Mouse (Mus musculus) heart, embryonic 11.5 days (tissue): ENCODE results near the gene Fam50a. TPM values are rescaled to one million over a fixed set of nuclear protein-coding genes. Genes with fewer than 3 reads are reported as not detected.
A peak's percentile ranks its signal among the peaks of the same experiment; 100 is the strongest.
"Not testable (repeated sequence)": the region's sequence is repeated elsewhere in the genome, so short reads cannot be mapped to it uniquely, and the experiment has no call there.

Experiments used
- ATAC-seq: fragments of 200-750 bp; cut with Nextera tagmentation; replicated peaks from 2 replicates; pipeline ENCODE4 v1.8.0; 2017; ENCODE audit warnings: moderate library complexity; ENCODE audit not compliant: insufficient number of reproducible peaks, low FRiP score, low TSS enrichment
- H3K27ac ChIP-seq: fragments of 300-500 bp; sonication (generic); 2 replicates; pipeline ENCODE4 v1.5.1; 2014; ENCODE audit warnings: mild to moderate bottlenecking, low read depth, low read length
- H3K27me3 ChIP-seq: fragments of 300-500 bp; sonication (generic); 2 replicates; pipeline ENCODE4 v1.6.1; 2014; ENCODE audit warnings: mild to moderate bottlenecking, low read length, mixed read lengths; ENCODE audit not compliant: control insufficient read depth, insufficient read depth
- H3K36me3 ChIP-seq: fragments of 300-500 bp; sonication (generic); 2 replicates; pipeline ENCODE4 v1.6.1; 2014; ENCODE audit warnings: mild to moderate bottlenecking, low read length, moderate library complexity, mixed read lengths; ENCODE audit not compliant: control insufficient read depth, insufficient read depth
- H3K4me1 ChIP-seq: fragments of 300-500 bp; sonication (generic); 2 replicates; pipeline ENCODE4 v1.6.1; 2014; ENCODE audit warnings: low read length; ENCODE audit not compliant: control insufficient read depth, insufficient read depth
- H3K4me2 ChIP-seq: fragments of 300-500 bp; sonication (generic); 2 replicates; pipeline ENCODE4 v1.6.1; 2014; ENCODE audit warnings: mild to moderate bottlenecking, moderate library complexity
- H3K4me3 ChIP-seq: fragments of 300-500 bp; sonication (generic); 2 replicates; pipeline ENCODE4 v1.5.1; 2014; ENCODE audit warnings: low read depth, low read length
- H3K9ac ChIP-seq: fragments of 300-500 bp; sonication (generic); 2 replicates; pipeline ENCODE4 v1.6.1; 2014; ENCODE audit warnings: mild to moderate bottlenecking, low read depth, low read length, moderate library complexity
- H3K9me3 ChIP-seq: fragments of 300-500 bp; sonication (generic); replicated peaks from 2 replicates; pipeline ENCODE4 v1.6.1; 2016; ENCODE audit warnings: low read length; ENCODE audit not compliant: control insufficient read depth
- WGBS: fragments of 180-500 bp; shearing (Covaris S2); extraction: QIAGEN DNeasy Blood & Tissue Kit; methylation state at CpG from one replicate; pipeline ENCODE4 v1.1.7; 2014; ENCODE audit not compliant: insufficient replicate concordance; 5-methylcytosine and 5-hydroxymethylcytosine counted together
- polyA plus RNA-seq: library from polyadenylated mRNA; unstranded; fragments of >200 nt; fragmentation: Nextera tagmentation; extraction: Ambion mirVana; gene quantifications from 2 replicates; pipeline ENCODE4 v1.2.1, GENCODE M21; 2014

Fam50a gene
- polyA plus RNA-seq, 1 experiment from 2014 or later, result 52.9 TPM

DNA sequence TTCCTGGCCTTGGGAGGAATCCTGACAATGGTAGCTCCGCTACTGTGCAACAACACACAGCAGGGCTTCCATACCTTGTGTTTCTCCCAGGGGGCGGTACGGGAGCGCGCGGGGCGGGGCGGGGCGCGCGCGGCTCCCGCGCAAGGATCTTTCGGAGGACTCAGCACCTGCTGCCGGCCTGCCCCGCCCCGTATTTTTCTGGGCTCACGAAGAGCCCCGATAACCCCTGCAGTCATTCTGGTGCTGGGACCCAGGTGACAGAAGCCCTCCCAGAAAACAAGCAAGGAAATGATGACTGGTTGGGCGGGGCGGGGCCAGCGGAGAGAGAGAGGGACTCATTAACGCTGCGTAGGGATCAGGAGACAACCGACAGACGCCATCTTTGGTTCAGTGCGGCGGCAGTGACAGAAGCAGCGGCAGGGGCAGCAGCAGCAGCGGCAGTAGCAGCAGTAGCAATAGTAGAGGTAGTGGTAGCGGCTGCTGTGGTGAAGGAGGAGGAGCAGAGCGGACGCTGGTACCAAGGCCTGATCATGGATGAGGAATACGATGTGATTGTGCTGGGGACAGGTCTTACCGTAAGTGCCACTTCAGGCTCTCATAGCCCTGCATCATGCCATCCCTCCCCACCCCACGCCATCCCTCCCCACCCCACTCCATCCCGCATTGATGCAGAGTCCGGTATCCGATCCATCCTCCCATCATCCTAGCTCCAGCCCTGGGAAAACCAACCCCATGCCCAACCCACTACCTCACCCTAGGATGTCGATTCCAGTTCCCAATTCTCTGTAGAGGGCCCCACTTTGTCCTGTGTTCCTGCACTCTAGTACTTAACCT is 7.7 kb upstream of the Fam50a start, which contains the start of gene Gdi1:
TSS of gene Gdi1 (plus strand) at position 132 of the 834 bp plus-strand sequence.
- H3K4me1 ChIP-seq, result no peaks in the 10 kb centered on the region
- H3K4me3 ChIP-seq, result peak within 1 kb of the TSS; percentile 62
- H3K4me2 ChIP-seq, result peak within 1 kb of the TSS; percentile 72
- H3K27ac ChIP-seq, result peak within 1 kb of the TSS; percentile 90
- WGBS, result 12% methylated on average over 39 of the region's 41 CpGs
- peak within 1 kb of the TSS; percentile 77 for H3K9ac ChIP-seq
- peaks cover 8% of the 10 kb centered on the region for H3K36me3 ChIP-seq
- peak; percentile 78 for ATAC-seq
- H3K9me3 ChIP-seq, result no peaks in the 10 kb centered on the region
- H3K27me3 ChIP-seq, result no peaks in the 10 kb centered on the region

DNA sequence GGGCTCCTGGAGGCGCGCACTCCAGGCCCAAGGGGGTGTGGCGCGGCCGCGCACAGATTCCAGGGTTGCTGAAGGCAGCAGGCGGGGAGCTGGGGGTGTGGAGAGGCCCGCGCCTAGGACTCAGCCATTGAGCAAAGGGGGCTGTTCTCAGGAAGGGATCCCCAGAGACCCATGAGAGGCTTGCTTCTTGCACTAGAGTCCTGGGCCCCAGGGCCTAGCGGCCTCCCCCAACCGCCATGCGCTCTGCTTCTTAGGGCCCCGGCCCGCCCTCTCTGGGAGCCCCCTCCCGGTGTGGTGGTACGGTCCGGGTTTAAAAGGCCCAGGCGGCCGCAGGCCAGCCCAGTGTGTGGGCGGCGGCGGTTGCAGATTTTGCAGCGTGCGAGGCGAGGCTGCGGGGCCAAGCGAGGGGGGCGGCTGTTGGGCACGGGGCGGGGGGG is 15.9 kb downstream of the Fam50a start, which contains the start of gene Plxna3:
TSS of gene Plxna3 (plus strand) at position 342 of the 437 bp plus-strand sequence.
- H3K4me1 ChIP-seq, result no peaks in the 10 kb centered on the region
- H3K27me3 ChIP-seq, result 0 out of 2 replicates have a peak, but pooled peaks cover 4% of the 10 kb centered on the region
- peak within 1 kb of the TSS; percentile 45 for H3K4me3 ChIP-seq
- ATAC-seq, result peak; percentile 85
- no peaks in the 10 kb centered on the region for H3K36me3 ChIP-seq
- H3K9me3 ChIP-seq, result no peaks in the 10 kb centered on the region
- H3K4me2 ChIP-seq, result peak within 1 kb of the TSS; percentile 70
- WGBS, result 7% methylated on average over 16 of the region's 30 CpGs
- peak within 1 kb of the TSS; percentile 78 for H3K9ac ChIP-seq
- H3K27ac ChIP-seq, result no peak within 1 kb of the TSS

DNA sequence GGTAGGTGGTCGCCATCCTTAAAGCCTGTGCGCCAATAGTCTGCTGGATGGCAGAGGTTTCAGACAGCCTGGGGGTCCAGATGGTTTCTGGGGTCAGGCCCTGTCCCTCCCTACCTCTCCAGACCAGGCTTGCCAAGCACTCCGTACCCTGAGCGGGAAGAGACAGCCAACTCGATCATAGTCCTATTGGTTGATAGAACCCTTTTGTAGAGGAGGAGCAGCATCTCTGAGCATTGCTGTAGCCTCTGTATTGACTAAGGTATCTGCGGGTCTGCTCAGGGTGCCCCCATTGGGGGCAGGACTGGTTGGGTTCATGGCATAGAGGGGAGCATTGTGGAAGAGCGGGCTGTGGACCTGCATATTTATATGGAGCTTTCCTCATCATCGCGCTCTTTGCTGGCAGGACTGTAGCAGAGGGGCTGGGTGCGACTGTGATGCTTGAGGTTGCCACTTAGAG is 16.4 kb downstream of the Fam50a start:
- 26% methylated on average over 10 of the region's 10 CpGs for WGBS
- H3K9me3 ChIP-seq, result no peaks in the 10 kb centered on the region
- H3K27ac ChIP-seq, result no peak overlapping the region
- peak overlapping the region; percentile 70 for H3K4me2 ChIP-seq
- no peaks in the 10 kb centered on the region for H3K36me3 ChIP-seq
- ATAC-seq, result no peak
- H3K4me1 ChIP-seq, result no peaks in the 10 kb centered on the region
- 0 out of 2 replicates have a peak, but pooled peaks cover 4% of the 10 kb centered on the region for H3K27me3 ChIP-seq
- peak overlapping the region; percentile 78 for H3K9ac ChIP-seq
- peak overlapping the region; percentile 45 for H3K4me3 ChIP-seq

DNA sequence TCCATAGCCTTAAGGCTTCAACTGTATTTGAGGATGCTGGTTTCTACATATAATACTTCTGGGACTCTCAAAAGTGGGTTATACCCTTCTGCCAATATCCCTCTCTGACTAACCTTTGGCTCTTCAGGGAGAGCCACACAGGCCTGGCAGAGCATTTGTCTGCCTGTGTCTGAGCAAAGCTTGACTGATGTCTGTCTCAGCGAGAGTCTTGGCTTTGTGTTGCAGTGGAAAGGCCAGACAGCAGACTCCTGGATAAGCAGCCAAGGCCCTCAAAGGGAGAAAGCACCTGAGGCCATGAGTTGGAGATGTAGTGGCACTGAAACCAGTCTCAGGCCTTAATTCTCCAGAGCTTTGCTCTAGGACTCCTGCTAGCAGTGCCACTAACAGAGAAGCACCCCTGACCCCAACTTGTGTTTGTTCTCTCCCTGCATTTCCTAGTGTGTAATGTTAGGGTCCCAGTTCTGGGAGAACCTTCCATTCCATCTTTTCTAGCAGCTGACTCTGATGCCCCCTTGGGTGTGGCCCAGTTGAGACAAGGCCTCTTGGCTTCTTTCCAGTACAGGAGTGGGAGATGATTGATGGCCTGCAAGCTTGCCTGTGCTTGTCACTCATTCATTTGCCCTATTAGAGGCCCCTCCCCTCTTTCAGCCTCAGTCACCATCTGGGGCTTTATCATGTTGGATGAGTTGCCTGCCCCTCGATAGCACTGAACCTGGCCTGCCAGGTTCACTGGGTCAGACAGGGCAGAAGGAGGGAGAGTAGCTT is 17.5 kb downstream of the Fam50a start:
- Histone ChIP-seq H3K4me2 (peak overlapping the region; percentile 70), H3K4me3 (no peak overlapping the region), H3K27me3 (0 out of 2 replicates have a peak, but pooled peaks cover 4% of the 10 kb centered on the region), H3K9me3 (no peaks in the 10 kb centered on the region), H3K9ac (no peak overlapping the region), H3K27ac (no peak overlapping the region), H3K4me1 (no peaks in the 10 kb centered on the region), H3K36me3 (no peaks in the 10 kb centered on the region)
- no peak for ATAC-seq
- WGBS, result 26% methylated on average over 2 of the region's 2 CpGs

DNA sequence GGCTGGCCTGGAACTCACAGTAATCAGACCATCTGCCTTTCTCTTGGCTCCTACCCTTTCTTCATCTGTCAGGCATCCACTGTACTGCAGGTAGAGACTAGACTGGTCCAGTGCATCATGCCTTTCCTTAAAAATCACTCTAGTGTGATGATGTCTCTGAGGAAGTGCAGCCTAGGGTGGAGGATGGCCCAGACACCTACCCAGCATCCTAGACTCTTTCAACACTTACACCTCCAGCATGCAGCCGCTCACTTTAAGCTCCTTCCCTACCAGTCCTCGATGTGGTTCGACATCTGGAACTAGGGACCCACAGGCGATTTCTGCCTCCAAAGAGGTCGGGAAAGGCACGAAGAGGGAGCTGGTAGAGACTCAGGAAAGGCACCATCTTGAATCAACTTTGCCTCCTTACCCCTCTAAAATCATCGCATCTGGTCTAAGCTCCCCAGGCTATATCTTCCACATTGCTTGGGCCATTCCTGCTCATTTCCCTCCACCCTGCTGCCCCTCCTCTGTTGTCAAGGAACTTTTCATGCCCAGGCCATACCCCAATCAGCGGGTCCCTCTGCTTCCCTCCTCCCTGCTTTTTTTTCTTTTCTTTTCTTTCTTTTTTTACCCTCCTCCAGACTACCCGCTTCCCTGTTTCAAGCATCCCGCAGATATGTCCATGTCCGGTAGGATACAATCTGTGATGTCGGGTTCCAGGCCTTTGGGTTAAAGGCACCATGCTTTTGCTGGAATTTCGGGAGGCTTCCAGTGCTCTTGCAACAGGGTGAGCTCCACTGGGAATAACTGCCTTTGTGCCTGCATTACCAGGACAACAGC is 40.0 kb downstream of the Fam50a start:
- 19% methylated on average over 13 of the region's 13 CpGs for WGBS
- H3K9ac ChIP-seq, result peak overlapping the region; percentile 72
- ATAC-seq, result 0 out of 2 replicates have a peak, but pooled peaks have one; percentile 10
- H3K27ac ChIP-seq, result peak overlapping the region; percentile 15; the same call in 1 of the 2 replicates
- H3K4me1 ChIP-seq, result no peaks in the 10 kb centered on the region
- no peaks in the 10 kb centered on the region for H3K27me3 ChIP-seq
- no peaks in the 10 kb centered on the region for H3K9me3 ChIP-seq
- peak overlapping the region; percentile 68 for H3K4me2 ChIP-seq
- no peaks in the 10 kb centered on the region for H3K36me3 ChIP-seq
- peak overlapping the region; percentile 50 for H3K4me3 ChIP-seq

DNA sequence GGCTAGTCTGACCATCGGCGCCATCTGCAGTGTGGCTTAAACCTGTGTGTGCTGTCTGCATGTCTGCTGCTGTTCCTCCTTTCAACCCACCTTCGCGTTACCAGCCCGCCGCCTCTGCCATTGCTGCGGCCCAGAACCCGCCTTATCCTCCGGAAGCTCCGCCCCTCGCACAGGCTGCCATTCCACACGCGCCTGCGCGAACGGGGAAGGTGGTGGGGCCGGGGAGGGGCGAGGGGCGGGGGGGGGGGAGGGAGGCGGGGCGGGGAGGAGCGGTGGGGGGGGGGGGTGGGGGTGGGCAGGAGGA is 40.6 kb downstream of the Fam50a start, which contains the start of gene Lage3:
TSS of gene Lage3 (minus strand) at position 152 of the 304 bp plus-strand sequence.
- ATAC-seq, result 0 out of 2 replicates have a peak, but pooled peaks have one; percentile 65
- H3K9me3 ChIP-seq, result no peaks in the 10 kb centered on the region
- 18% methylated on average over 9 of the region's 22 CpGs for WGBS
- H3K4me3 ChIP-seq, result peak within 1 kb of the TSS; percentile 50
- H3K36me3 ChIP-seq, result no peaks in the 10 kb centered on the region
- H3K9ac ChIP-seq, result peak within 1 kb of the TSS; percentile 72
- H3K27me3 ChIP-seq, result no peaks in the 10 kb centered on the region
- peak within 1 kb of the TSS; percentile 68 for H3K4me2 ChIP-seq
- H3K27ac ChIP-seq, result peak within 1 kb of the TSS; percentile 15; the same call in 1 of the 2 replicates
- H3K4me1 ChIP-seq, result no peaks in the 10 kb centered on the region

DNA sequence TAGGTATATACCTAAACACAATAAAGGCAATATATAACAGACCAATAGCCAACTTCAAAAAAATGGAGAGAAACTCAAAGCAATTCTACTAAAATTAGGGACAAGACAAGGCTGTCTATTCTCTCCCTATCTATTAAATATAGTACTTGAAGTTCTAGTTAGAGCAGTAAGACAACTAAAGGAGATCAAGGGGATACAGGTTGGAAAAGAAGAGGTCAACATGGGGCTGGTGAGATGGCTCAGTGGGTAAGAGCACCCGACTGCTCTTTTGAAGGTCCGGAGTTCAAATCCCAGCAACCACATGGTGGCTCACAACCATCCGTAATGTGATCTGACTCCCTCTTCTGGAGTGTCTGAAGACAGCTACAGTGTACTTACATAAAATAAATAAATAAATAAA is 44.2 kb downstream of the Fam50a start:
- H3K27ac ChIP-seq, H3K9ac ChIP-seq, H3K9me3 ChIP-seq, H3K36me3 ChIP-seq, ATAC-seq, H3K4me1 ChIP-seq, H3K4me3 ChIP-seq, H3K4me2 ChIP-seq, H3K27me3 ChIP-seq: not testable (repeated sequence)
- WGBS, result 65% methylated on average over 3 of the region's 3 CpGs

DNA sequence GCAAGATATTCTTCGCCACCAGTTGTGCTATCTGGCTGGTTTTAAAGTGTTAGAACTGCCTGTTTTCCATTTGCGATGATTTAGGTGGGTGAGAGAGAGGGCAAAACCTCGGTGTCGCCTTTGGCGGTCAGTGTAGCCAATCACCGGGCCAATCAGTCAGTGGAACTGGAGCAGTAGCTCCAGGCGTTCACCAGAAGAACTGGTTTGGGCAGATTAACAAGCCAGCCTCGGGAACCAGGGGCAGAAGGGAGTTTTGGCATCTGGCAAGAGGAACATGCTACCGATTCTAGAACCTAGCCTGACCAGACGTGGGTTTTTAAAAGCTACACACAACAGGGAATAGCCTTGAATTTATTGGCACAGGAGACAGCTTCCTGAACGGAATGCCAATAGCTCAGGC is 46.3 kb downstream of the Fam50a start:
- no peak for ATAC-seq
- H3K9ac ChIP-seq, result no peak overlapping the region
- H3K4me2 ChIP-seq, result no peak overlapping the region
- H3K27ac ChIP-seq, result no peak overlapping the region
- no peaks in the 10 kb centered on the region for H3K27me3 ChIP-seq
- no peaks in the 10 kb centered on the region for H3K36me3 ChIP-seq
- H3K4me1 ChIP-seq, result no peaks in the 10 kb centered on the region
- 41% methylated on average over 11 of the region's 11 CpGs for WGBS
- no peak overlapping the region for H3K4me3 ChIP-seq
- no peaks in the 10 kb centered on the region for H3K9me3 ChIP-seq
